In genomic region chr11:120357791-120358401, GRCm38 (mm10) we compare ENCODE assay signal across 8 mouse cellular contexts. TPM values are rescaled to one million over a fixed set of nuclear protein-coding genes. Genes with fewer than 3 reads are reported as not detected.
DNase-seq lines count a peak whose midpoint lies in the region; ATAC-seq lines count a peak whose summit lies in the region.

No protein-coding gene starts in this region.

- peak; percentile 50 for DNase-seq in urinary bladder, postnatal 14 days (ENCODE audit: low spot score)
- no peak for DNase-seq in urinary bladder, adult 18-20 months (ENCODE audit: low spot score in 2 of 2)
- peak; percentile 71 for DNase-seq in gastrocnemius, adult 18-20 months (ENCODE audit: low spot score)
- DNase-seq in hindbrain, embryonic 14.5 days (ENCODE audit: low spot score), result peak; percentile 76
- peak; percentile 58 to 66 for DNase-seq in layer of hippocampus, postnatal 25 days (ENCODE audit: extremely low spot score in 1 of 2, low spot score in 1 of 2)
- DNase-seq in lung, postnatal 14 days, result peak; percentile 79
- DNase-seq in ovary, postnatal 36 days (ENCODE audit: low spot score), result peak; percentile 76
- no peak for DNase-seq in thymus, postnatal 10 days (ENCODE audit: low spot score in 2 of 2)

- H3K9me3 ChIP-seq in hindbrain, embryonic 14.5 days (ENCODE audit: control insufficient read depth, low read length), result no peaks in the 10 kb centered on the region

- WGBS in hindbrain, embryonic 14.5 days, result 9% methylated on average over 10 of the region's 10 CpGs

- no peaks in the 10 kb centered on the region for H3K36me3 ChIP-seq in hindbrain, embryonic 14.5 days (replicated peaks; ENCODE audit: control insufficient read depth, insufficient read depth)

- peak overlapping the region; percentile 48 for H3K9ac ChIP-seq in hindbrain, embryonic 14.5 days

- H3K4me1 ChIP-seq in hindbrain, embryonic 14.5 days (replicated peaks; ENCODE audit: control insufficient read depth, insufficient read depth, low read length), result peaks cover 42% of the 10 kb centered on the region

- peak overlapping the region; percentile 34 for H3K4me2 ChIP-seq in hindbrain, embryonic 14.5 days (replicated peaks)

- H3K27me3 ChIP-seq in hindbrain, embryonic 14.5 days (ENCODE audit: control insufficient read depth, insufficient read depth, low read length), result no peaks in the 10 kb centered on the region

- ATAC-seq in hindbrain, embryonic 14.5 days (ENCODE audit: low FRiP score), result peak; percentile 73

- H3K27ac ChIP-seq in hindbrain, embryonic 14.5 days, result peak overlapping the region; percentile 82

- no peak overlapping the region for H3K4me3 ChIP-seq in hindbrain, embryonic 14.5 days (replicated peaks; ENCODE audit: low read length)

RNA-seq across cellular contexts. Expression of gene Fscn2, which starts 3.4 kb away (rescaled TPM):
- total RNA-seq in gastrocnemius, adult 18-20 months (2021), result under 1 TPM; 0.39 to 0.52 TPM
- polyA plus RNA-seq in hindbrain, embryonic 14.5 days (2014; fragmentation: Nextera tagmentation; extraction: Ambion mirVana), result 1.6 and 2.2 TPM in 2 replicates
- under 1 TPM in 1 of 2 experiments, not detected in 1; 0.89 TPM for total RNA-seq in layer of hippocampus, postnatal 25 days (2021)

RNA-seq across cellular contexts. Expression of gene Actg1, which starts 9.6 kb away (rescaled TPM):
- 100 to 1,000 TPM; 158 to 253 TPM for total RNA-seq in gastrocnemius, adult 18-20 months (2021)
- polyA plus RNA-seq in hindbrain, embryonic 14.5 days (2014; fragmentation: Nextera tagmentation; extraction: Ambion mirVana), result 4,053 and 4,080 TPM in 2 replicates
- total RNA-seq in layer of hippocampus, postnatal 25 days (2021), result 1,000 to 10,000 TPM; 1,451 to 1,562 TPM

RNA-seq across cellular contexts. Expression of gene Faap100, which starts 20.7 kb away (rescaled TPM):
- total RNA-seq in gastrocnemius, adult 18-20 months (2021), result 10 to 100 TPM in 1 of 2 experiments, 1 to 10 TPM in 1; 8.3 to 19.3 TPM
- polyA plus RNA-seq in hindbrain, embryonic 14.5 days (2014; fragmentation: Nextera tagmentation; extraction: Ambion mirVana), result 85.6 and 90.1 TPM in 2 replicates
- 10 to 100 TPM; 16.2 to 17.1 TPM for total RNA-seq in layer of hippocampus, postnatal 25 days (2021)

Comparison
In these comparisons a context has a peak if more than half of its experiments do, and no peak if none do; other contexts are left out.
1. DNase-seq: peak in urinary bladder, postnatal 14 days (single experiment), gastrocnemius, adult 18-20 months (single experiment), hindbrain, embryonic 14.5 days (single experiment), layer of hippocampus, postnatal 25 days (2 of 2), lung, postnatal 14 days (single experiment) and ovary, postnatal 36 days (single experiment); none in urinary bladder, adult 18-20 months (0 of 2) and thymus, postnatal 10 days (0 of 2).
2. RNA of gene Actg1, which starts 9.6 kb away (total RNA-seq): 1,451 to 1,562 TPM in layer of hippocampus, postnatal 25 days; 158 to 253 TPM in gastrocnemius, adult 18-20 months; every median in the first group is over 4 times any median in the second.